Mouse (Mus musculus): ENCODE results near the gene Gm21721. TPM values are rescaled to one million over a fixed set of nuclear protein-coding genes. Genes with fewer than 3 reads are reported as not detected.
"Not testable (repeated sequence)": the region's sequence is repeated elsewhere in the genome, so short reads cannot be mapped to it uniquely, and the experiment has no call there.

The Gm21721 gene
- polyA plus RNA-seq (2017; shearing (Covaris generic)) = not detected

DNA sequence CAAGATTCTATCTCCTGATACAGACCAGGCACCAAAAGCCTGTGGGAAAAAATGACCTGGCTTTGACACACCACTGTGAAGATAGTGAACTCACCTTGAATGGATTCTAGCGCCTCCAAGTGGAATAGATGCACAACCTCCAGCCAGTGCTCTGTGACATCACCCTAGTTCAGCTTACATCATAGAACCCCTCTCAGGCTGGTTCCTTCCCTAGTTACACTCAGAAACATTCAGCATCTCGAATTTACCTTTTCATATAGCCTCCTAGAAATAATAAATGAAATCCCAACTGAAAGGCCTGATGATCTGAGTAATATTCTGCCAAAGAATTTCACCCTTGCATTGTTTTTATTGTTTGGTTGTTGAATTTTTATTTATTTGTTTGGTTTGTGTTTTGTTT lies at the start of gene Gm21721:
Gm21721 (minus strand) TSS at position 101 of the 400 bp plus-strand sequence.
- not testable (repeated sequence) for ATAC-seq

Other genes with a start within 250 kb of the Gm21721 start
- gene Gm21292, start 68.3 kb downstream of the Gm21721 start, polyA plus RNA-seq (2017; shearing (Covaris generic)) = not detected
- gene Gm21812, start 145.0 kb upstream of the Gm21721 start, polyA plus RNA-seq (2017; shearing (Covaris generic)) = not detected
- gene Gm21874, start 214.0 kb upstream of the Gm21721 start, polyA plus RNA-seq (2017; shearing (Covaris generic)) = not detected